27 mouse cellular contexts compared by ENCODE assay signal in genomic region chr10:54132634-54133033, GRCm38 (mm10). TPM values are rescaled to one million over a fixed set of nuclear protein-coding genes. Genes with fewer than 3 reads are reported as not detected.
A peak's percentile ranks its signal among the peaks of the same experiment; 100 is the strongest.
DNase-seq lines count a peak whose midpoint lies in the region; ATAC-seq and TF ChIP-seq lines count a peak whose summit lies in the region.
"Had no signal": no experiment of that assay in that cellular context is flagged by ENCODE, and none has a peak within 500 bp of the region (broad histone marks: within the 10 kb centered on the region; RNA-seq: fewer than 3 reads in every experiment).

No protein-coding gene starts in this region.

- H3K4me3 ChIP-seq in kidney, postnatal 0 days (replicated peaks; ENCODE audit: low read depth, low read length) = no peak overlapping the region
- H3K4me3 ChIP-seq in macrophage (ENCODE audit: inconsistent target) = no peak overlapping the region
- no peak overlapping the region for H3K4me3 ChIP-seq in midbrain, embryonic 13.5 days (replicated peaks)
- H3K4me3 ChIP-seq: embryonic facial prominence, embryonic 10.5 days; embryonic facial prominence, embryonic 12.5 days; forebrain, embryonic 13.5 days; forebrain, embryonic 15.5 days had no signal

- H3K79me2 ChIP-seq in macrophage (ENCODE audit: inconsistent target) = no peaks in the 10 kb centered on the region

- peak; percentile 19 for DNase-seq in kidney, postnatal 0 days (ENCODE audit: low spot score)
- no peak for DNase-seq in kidney, adult 18-20 months
- peak; percentile 19 for DNase-seq in brain, adult 2 months (ENCODE audit: low read depth, low spot score)
- peak; percentile 11 for DNase-seq in telencephalon, adult 2 months (ENCODE audit: low read depth, low spot score)
- DNase-seq in layer of hippocampus, postnatal 36 days = no peak
- DNase-seq in B cell, adult 2 months = no peak
- DNase-seq: adrenal gland, adult 8-10 months; adrenal gland, postnatal 14 days; adrenal gland, postnatal 36 days; cerebellum, adult 11-12 months; cerebellum, adult 2 months; cerebellum, adult 9-10 months; cerebellum, postnatal 10 days; cerebellum, postnatal 36 days; embryo, embryonic 11 days; forebrain, postnatal 0 days had no signal

- no peak for ATAC-seq in kidney, postnatal 0 days (replicated peaks; ENCODE audit: low FRiP score, low read depth)
- no peak for ATAC-seq in midbrain, embryonic 13.5 days
- ATAC-seq: activated CD4-positive, CD25-positive, alpha-beta regulatory T cell, adult 4 months; CD4-positive, CD25-positive, alpha-beta regulatory T cell, adult 4 months; forebrain, embryonic 13.5 days; forebrain, embryonic 15.5 days; forebrain, postnatal 0 days; Patski had no signal

- no peaks in the 10 kb centered on the region for H3K9me3 ChIP-seq in kidney, postnatal 0 days (replicated peaks; ENCODE audit: low read length)
- H3K9me3 ChIP-seq in midbrain, embryonic 13.5 days = no peaks in the 10 kb centered on the region
- H3K9me3 ChIP-seq: embryonic facial prominence, embryonic 10.5 days; embryonic facial prominence, embryonic 12.5 days; forebrain, embryonic 13.5 days; forebrain, embryonic 15.5 days; G1E had no signal

- H3K4me2 ChIP-seq in kidney, postnatal 0 days (ENCODE audit: low read length) = no peak overlapping the region
- H3K4me2 ChIP-seq in midbrain, embryonic 13.5 days (replicated peaks) = no peak overlapping the region
- H3K4me2 ChIP-seq: embryonic facial prominence, embryonic 12.5 days; forebrain, embryonic 13.5 days; forebrain, embryonic 15.5 days had no signal

- no peak for TF ChIP-seq CTCF in kidney, postnatal 0 days (IDR thresholded peaks at IDR 0.05; ENCODE audit: low read depth)

- H3K27ac ChIP-seq in kidney, postnatal 0 days = no peak overlapping the region
- 0 out of 2 replicates have a peak overlapping the region, but pooled peaks have one; percentile 17 for H3K27ac ChIP-seq in macrophage
- H3K27ac ChIP-seq in midbrain, embryonic 13.5 days = no peak overlapping the region
- H3K27ac ChIP-seq: embryonic facial prominence, embryonic 10.5 days; embryonic facial prominence, embryonic 12.5 days; forebrain, embryonic 13.5 days; forebrain, embryonic 15.5 days had no signal

- no peaks in the 10 kb centered on the region for H3K36me3 ChIP-seq in kidney, postnatal 0 days (ENCODE audit: insufficient read depth, low read length)
- no peaks in the 10 kb centered on the region for H3K36me3 ChIP-seq in macrophage (ENCODE audit: inconsistent target)
- H3K36me3 ChIP-seq in midbrain, embryonic 13.5 days = no peaks in the 10 kb centered on the region
- H3K36me3 ChIP-seq: embryonic facial prominence, embryonic 10.5 days; embryonic facial prominence, embryonic 12.5 days; forebrain, embryonic 15.5 days; G1E had no signal

- 75% methylated on average over 3 of the region's 3 CpGs for WGBS in kidney, postnatal 0 days
- 85% methylated on average over 3 of the region's 3 CpGs for WGBS in macrophage (ENCODE audit: missing documents)
- 89% methylated on average over 3 of the region's 3 CpGs for WGBS in midbrain, embryonic 13.5 days

- no peaks in the 10 kb centered on the region for H3K27me3 ChIP-seq in kidney, postnatal 0 days (ENCODE audit: insufficient read depth, low read length)
- H3K27me3 ChIP-seq in midbrain, embryonic 13.5 days = no peaks in the 10 kb centered on the region
- H3K27me3 ChIP-seq: CH12.LX; embryonic facial prominence, embryonic 12.5 days; forebrain, embryonic 13.5 days; forebrain, embryonic 15.5 days; Patski had no signal

- H3K4me1 ChIP-seq in kidney, postnatal 0 days (replicated peaks; ENCODE audit: insufficient read depth, low read length) = no peaks in the 10 kb centered on the region
- H3K4me1 ChIP-seq in midbrain, embryonic 13.5 days (replicated peaks) = no peaks in the 10 kb centered on the region
- H3K4me1 ChIP-seq: embryonic facial prominence, embryonic 10.5 days; embryonic facial prominence, embryonic 12.5 days; forebrain, embryonic 13.5 days; forebrain, embryonic 15.5 days had no signal

- no peak overlapping the region for H3K9ac ChIP-seq in kidney, postnatal 0 days (ENCODE audit: low read depth, low read length)
- no peak overlapping the region for H3K9ac ChIP-seq in midbrain, embryonic 13.5 days (replicated peaks)
- H3K9ac ChIP-seq: embryonic facial prominence, embryonic 12.5 days; forebrain, embryonic 13.5 days; forebrain, embryonic 15.5 days; forebrain, postnatal 0 days had no signal

RNA-seq across cellular contexts. Expression of gene Man1a, which starts 56.2 kb away (rescaled TPM):
- polyA plus RNA-seq in kidney, postnatal 0 days (2015; fragmentation: Nextera tagmentation; extraction: Ambion mirVana) = 8.7 and 10.3 TPM in 2 replicates
- total RNA-seq in macrophage (2018; cell fraction: chromatin; rRNA removed) = 100 to 1,000 TPM in 25 of 26 experiments, 10 to 100 TPM in 1; 89.6 to 892 (median 168) TPM
- total RNA-seq in macrophage (2018; cell fraction: cytosol; rRNA removed) = 100 to 1,000 TPM in 11 of 26 experiments, 10 to 100 TPM in 15; 39.7 to 175 (median 78.7) TPM
- total RNA-seq in macrophage (2018; cell fraction: nucleus; rRNA removed) = 100 to 1,000 TPM; 112 to 558 (median 184) TPM
- 78.0 to 86.5 TPM (median 79.4 TPM) in 3 replicates for polyA plus RNA-seq in macrophage (2018)
- 2.2 and 2.8 TPM in 2 replicates for polyA plus RNA-seq in midbrain, embryonic 13.5 days (2015; fragmentation: Nextera tagmentation; extraction: Ambion mirVana)
- total RNA-seq in layer of hippocampus, postnatal 36 days (2021) = 10 to 100 TPM; 63.5 to 69.5 TPM

Comparison
In these comparisons a context has a peak if more than half of its experiments do, and no peak if none do; other contexts are left out.
1. DNase-seq: peak in kidney, postnatal 0 days (single experiment), brain, adult 2 months (single experiment) and telencephalon, adult 2 months (single experiment); none in kidney, adult 18-20 months (single experiment), layer of hippocampus, postnatal 36 days (0 of 2) and B cell, adult 2 months (0 of 2).